Mouse (Mus musculus) MEL (cell line): ENCODE measurements around the gene Chsy1.

Source experiments
- BHLHE40 ChIP-seq: IDR thresholded peaks from 2 replicates; pipeline ENCODE4 v1.6.1; 2012; ENCODE audit warnings: low read depth, mild to moderate bottlenecking, inconsistent platforms, low read length, improper control_type of control experiment, borderline replicate concordance
- CTCF ChIP-seq, 3 experiments: IDR thresholded peaks in 2 of 3; conservative IDR thresholded peaks in 1 of 3; 2 replicates each; pipeline ENCODE4 v1.5.1; 2011 to 2012; ENCODE audit warnings: low read length in 3 of 3, low read depth in 2 of 3, mild to moderate bottlenecking in 2 of 3, improper control_type of control experiment in 1 of 3, inconsistent platforms in 1 of 3, mixed read lengths in 1 of 3, moderate library complexity in 1 of 3; ENCODE audit not compliant: control insufficient read depth in 1 of 3, insufficient read depth in 1 of 3, poor library complexity in 1 of 3, severe bottlenecking in 1 of 3
- EP300 ChIP-seq, 2 experiments: IDR thresholded peaks; 2 replicates each; pipeline ENCODE4 v1.6.1; 2011; ENCODE audit warnings: improper control_type of control experiment in 2 of 2, low read length in 2 of 2, low read depth in 1 of 2, mild to moderate bottlenecking in 1 of 2
- GATA1 ChIP-seq: IDR thresholded peaks from 2 replicates; pipeline ENCODE4 v1.6.1; 2011; ENCODE audit warnings: low read depth, low read length, improper control_type of control experiment
- HCFC1 ChIP-seq: IDR thresholded peaks from 2 replicates; pipeline ENCODE4 v1.6.1; 2012; ENCODE audit warnings: low read depth, mild to moderate bottlenecking, inconsistent platforms, low read length, improper control_type of control experiment, moderate library complexity
- MYC ChIP-seq: IDR thresholded peaks from 2 replicates; pipeline ENCODE4 v1.6.1; 2011; ENCODE audit warnings: low read depth, mild to moderate bottlenecking, low read length, improper control_type of control experiment, moderate library complexity
- NELFE ChIP-seq: IDR thresholded peaks from 2 replicates; pipeline ENCODE4 v1.6.1; 2011; ENCODE audit warnings: low read depth, low read length, improper control_type of control experiment
- NRF1 ChIP-seq: IDR thresholded peaks from 2 replicates; pipeline ENCODE4 v1.6.1; 2014; ENCODE audit warnings: low read depth, mild to moderate bottlenecking, inconsistent platforms, low read length, improper control_type of control experiment, moderate library complexity; ENCODE audit not compliant: poor library complexity, insufficient read depth, severe bottlenecking
- POLR2A ChIP-seq, 2 experiments: IDR thresholded peaks; 2 replicates each; pipeline ENCODE4 v1.6.1; 2011 to 2012; ENCODE audit warnings: low read length in 2 of 2, mild to moderate bottlenecking in 2 of 2, control low read depth in 1 of 2, improper control_type of control experiment in 1 of 2, low read depth in 1 of 2, moderate library complexity in 1 of 2; ENCODE audit not compliant: control insufficient read depth in 1 of 2, insufficient read depth in 1 of 2, poor library complexity in 1 of 2
- POLR2AphosphoS2 ChIP-seq: IDR thresholded peaks from 2 replicates; pipeline ENCODE4 v1.6.1; 2011; ENCODE audit warnings: low read length, improper control_type of control experiment
- RAD21 ChIP-seq: IDR thresholded peaks from 2 replicates; pipeline ENCODE4 v1.6.1; 2011; ENCODE audit warnings: mild to moderate bottlenecking, low read depth, low read length, improper control_type of control experiment
- TAL1 ChIP-seq: IDR thresholded peaks from 2 replicates; pipeline ENCODE4 v1.6.1; 2012; ENCODE audit warnings: mild to moderate bottlenecking, inconsistent platforms, low read length, moderate library complexity, mixed read lengths
- TBP ChIP-seq: IDR thresholded peaks from 2 replicates; pipeline ENCODE4 v1.8.0; 2011; ENCODE audit warnings: low read depth, low read length, improper control_type of control experiment
- USF1 ChIP-seq: IDR thresholded peaks from 2 replicates; pipeline ENCODE4 v1.6.1; 2014; ENCODE audit warnings: low read depth, mild to moderate bottlenecking, inconsistent platforms, low read length, improper control_type of control experiment, moderate library complexity

DNA sequence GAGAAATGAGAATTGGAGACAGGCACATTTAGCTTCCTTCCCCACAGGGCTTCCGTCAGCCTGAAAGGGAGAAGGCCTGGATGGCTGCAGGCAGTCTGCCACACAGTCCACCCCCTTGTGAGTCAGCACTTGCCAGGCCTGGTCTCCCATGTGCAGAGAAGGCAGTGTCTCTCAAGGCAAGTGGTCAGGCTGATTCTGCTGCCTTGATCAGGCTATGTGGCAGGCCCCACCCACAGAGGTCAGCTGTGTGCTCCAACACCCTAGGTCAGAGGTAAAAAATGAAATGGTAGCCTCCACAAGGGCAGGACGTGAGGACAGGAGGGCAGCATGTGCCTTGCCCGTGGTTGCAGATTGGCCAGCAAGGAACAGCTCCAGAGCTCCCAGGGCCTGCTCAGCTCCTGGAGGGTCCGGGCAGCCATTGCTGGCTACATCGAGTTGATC is 90.1 kb downstream of the Chsy1 start:
- TF ChIP-seq POLR2A (IDR thresholded peaks at IDR 0.05; ENCODE audit: control insufficient read depth in 1 of 2, insufficient read depth in 1 of 2, low read depth in 1 of 2, low read length in 2 of 2, poor library complexity in 1 of 2): no peak
- TF ChIP-seq CTCF (IDR thresholded peaks at IDR 0.05 in 2 of 3, conservative IDR thresholded peaks at IDR 0.05 in 1 of 3; ENCODE audit: control insufficient read depth in 1 of 3, insufficient read depth in 1 of 3, low read depth in 2 of 3, low read length in 3 of 3, poor library complexity in 1 of 3, severe bottlenecking in 1 of 3): no peak
- TF ChIP-seq NELFE: no peak
- no peak for TF ChIP-seq TAL1
- TF ChIP-seq TBP: no peak
- TF ChIP-seq BHLHE40: no peak
- no peak for TF ChIP-seq EP300 (IDR thresholded peaks at IDR 0.05; ENCODE audit: low read depth in 1 of 2, low read length in 2 of 2)
- no peak for TF ChIP-seq NRF1
- no peak for TF ChIP-seq HCFC1
- no peak for TF ChIP-seq RAD21
- no peak for TF ChIP-seq USF1
- TF ChIP-seq POLR2AphosphoS2: no peak
- no peak for TF ChIP-seq GATA1
- TF ChIP-seq MYC: no peak
